Mouse (Mus musculus): ENCODE results near the gene Slc2a5. TPM values are rescaled to one million over a fixed set of nuclear protein-coding genes. Genes with fewer than 3 reads are reported as not detected.

Gene Slc2a5
- polyA plus RNA-seq, 1 experiment: 2.2 TPM

- TF ChIP-seq EP300 (IDR thresholded peaks at IDR 0.05; ENCODE audit: insufficient read depth, low read depth, low read length) (no peak), CTCF (IDR thresholded peaks at IDR 0.05; ENCODE audit: low read depth, low read length) (no peak), POLR2A (IDR thresholded peaks at IDR 0.05; ENCODE audit: insufficient read depth, low read length) (no peak)
- H3K9ac ChIP-seq (ENCODE audit: low read depth, poor library complexity, severe bottlenecking): no peak overlapping the region
- H3K27me3 ChIP-seq (ENCODE audit: control insufficient read depth, insufficient read depth, low read length, poor library complexity, severe bottlenecking): no peaks in the 10 kb centered on the region
- H3K4me3 ChIP-seq (ENCODE audit: low read depth, low read length): no peak overlapping the region
- H3K9me3 ChIP-seq (replicated peaks; ENCODE audit: control insufficient read depth, insufficient read depth, low read length, poor library complexity, severe bottlenecking): no peaks in the 10 kb centered on the region
- H3K4me1 ChIP-seq (ENCODE audit: control insufficient read depth, insufficient read depth, low read length): peaks cover 1% of the 10 kb centered on the region
- H3K36me3 ChIP-seq (ENCODE audit: control insufficient read depth, insufficient read depth, low read length, poor library complexity, severe bottlenecking): no peaks in the 10 kb centered on the region
- no peak overlapping the region for H3K27ac ChIP-seq (ENCODE audit: insufficient read depth, low read length)
These were observed 58.0 kb downstream of the Slc2a5 start for GRCm38 (mm10) chr4:150177122-150177521.

GRCm38 (mm10) chr4:150178131-150178530 lies 59.0 kb downstream of the Slc2a5 start:
- no peak for TF ChIP-seq POLR2A (IDR thresholded peaks at IDR 0.05; ENCODE audit: insufficient read depth, low read length)
- no peak for TF ChIP-seq EP300 (IDR thresholded peaks at IDR 0.05; ENCODE audit: insufficient read depth, low read depth, low read length)
- no peak for TF ChIP-seq CTCF (IDR thresholded peaks at IDR 0.05; ENCODE audit: low read depth, low read length)

GRCm38 (mm10) chr4:150181304-150181703 lies 62.2 kb downstream of the Slc2a5 start:
- Histone ChIP-seq H3K9me3 (replicated peaks; ENCODE audit: control insufficient read depth, insufficient read depth, low read length, poor library complexity, severe bottlenecking) (0 out of 2 replicates have a peak, but pooled peaks cover 4% of the 10 kb centered on the region), H3K27me3 (ENCODE audit: control insufficient read depth, insufficient read depth, low read length, poor library complexity, severe bottlenecking) (no peaks in the 10 kb centered on the region), H3K9ac (ENCODE audit: low read depth, poor library complexity, severe bottlenecking) (no peak overlapping the region), H3K36me3 (ENCODE audit: control insufficient read depth, insufficient read depth, low read length, poor library complexity, severe bottlenecking) (no peaks in the 10 kb centered on the region), H3K27ac (ENCODE audit: insufficient read depth, low read length) (no peak overlapping the region), H3K4me1 (ENCODE audit: control insufficient read depth, insufficient read depth, low read length) (peaks cover 1% of the 10 kb centered on the region), H3K4me3 (ENCODE audit: low read depth, low read length) (no peak overlapping the region)
- TF ChIP-seq CTCF (IDR thresholded peaks at IDR 0.05; ENCODE audit: low read depth, low read length) (peak; percentile 42), POLR2A (IDR thresholded peaks at IDR 0.05; ENCODE audit: insufficient read depth, low read length) (no peak)

More at GRCm38 (mm10) chr4:150178131-150178530, 59.0 kb downstream of the Slc2a5 start:
- no peak overlapping the region for H3K4me3 ChIP-seq (ENCODE audit: low read depth, low read length)
- no peaks in the 10 kb centered on the region for H3K27me3 ChIP-seq (ENCODE audit: control insufficient read depth, insufficient read depth, low read length, poor library complexity, severe bottlenecking)
- no peak overlapping the region for H3K27ac ChIP-seq (ENCODE audit: insufficient read depth, low read length)
- H3K4me1 ChIP-seq (ENCODE audit: control insufficient read depth, insufficient read depth, low read length): peaks cover 1% of the 10 kb centered on the region
- no peak overlapping the region for H3K9ac ChIP-seq (ENCODE audit: low read depth, poor library complexity, severe bottlenecking)
- no peaks in the 10 kb centered on the region for H3K36me3 ChIP-seq (ENCODE audit: control insufficient read depth, insufficient read depth, low read length, poor library complexity, severe bottlenecking)
- H3K9me3 ChIP-seq (replicated peaks; ENCODE audit: control insufficient read depth, insufficient read depth, low read length, poor library complexity, severe bottlenecking): 0 out of 2 replicates have a peak, but pooled peaks cover 4% of the 10 kb centered on the region

GRCm38 (mm10) chr4:150188236-150188635 lies 69.2 kb downstream of the Slc2a5 start:
- no peak overlapping the region for H3K9ac ChIP-seq (ENCODE audit: low read depth, poor library complexity, severe bottlenecking)
- no peaks in the 10 kb centered on the region for H3K4me1 ChIP-seq (ENCODE audit: control insufficient read depth, insufficient read depth, low read length)
- peak overlapping the region; percentile 33 for H3K4me3 ChIP-seq (ENCODE audit: low read depth, low read length)
- TF ChIP-seq POLR2A (IDR thresholded peaks at IDR 0.05; ENCODE audit: insufficient read depth, low read length) (no peak), EP300 (IDR thresholded peaks at IDR 0.05; ENCODE audit: insufficient read depth, low read depth, low read length) (no peak), CTCF (IDR thresholded peaks at IDR 0.05; ENCODE audit: low read depth, low read length) (no peak)
- no peaks in the 10 kb centered on the region for H3K9me3 ChIP-seq (replicated peaks; ENCODE audit: control insufficient read depth, insufficient read depth, low read length, poor library complexity, severe bottlenecking)
- H3K27ac ChIP-seq (ENCODE audit: insufficient read depth, low read length): no peak overlapping the region
- no peaks in the 10 kb centered on the region for H3K27me3 ChIP-seq (ENCODE audit: control insufficient read depth, insufficient read depth, low read length, poor library complexity, severe bottlenecking)
- no peaks in the 10 kb centered on the region for H3K36me3 ChIP-seq (ENCODE audit: control insufficient read depth, insufficient read depth, low read length, poor library complexity, severe bottlenecking)

GRCm38 (mm10) chr4:150192199-150192598 lies 73.1 kb downstream of the Slc2a5 start:
- Histone ChIP-seq H3K36me3 (ENCODE audit: control insufficient read depth, insufficient read depth, low read length, poor library complexity, severe bottlenecking) (no peaks in the 10 kb centered on the region), H3K27ac (ENCODE audit: insufficient read depth, low read length) (no peak overlapping the region), H3K9me3 (replicated peaks; ENCODE audit: control insufficient read depth, insufficient read depth, low read length, poor library complexity, severe bottlenecking) (no peaks in the 10 kb centered on the region)

More at GRCm38 (mm10) chr4:150192199-150192598, 73.1 kb downstream of the Slc2a5 start:
- Histone ChIP-seq H3K4me3 (ENCODE audit: low read depth, low read length) (no peak overlapping the region), H3K9ac (ENCODE audit: low read depth, poor library complexity, severe bottlenecking) (no peak overlapping the region), H3K27me3 (ENCODE audit: control insufficient read depth, insufficient read depth, low read length, poor library complexity, severe bottlenecking) (no peaks in the 10 kb centered on the region), H3K4me1 (ENCODE audit: control insufficient read depth, insufficient read depth, low read length) (no peaks in the 10 kb centered on the region)
- TF ChIP-seq POLR2A (IDR thresholded peaks at IDR 0.05; ENCODE audit: insufficient read depth, low read length) (no peak), CTCF (IDR thresholded peaks at IDR 0.05; ENCODE audit: low read depth, low read length) (no peak), EP300 (IDR thresholded peaks at IDR 0.05; ENCODE audit: insufficient read depth, low read depth, low read length) (no peak)

Other genes with a start within 250 kb of the Slc2a5 start
- gene Spsb1, start 164.2 kb upstream of the Slc2a5 start, polyA plus RNA-seq (2011; ENCODE audit: insufficient read depth, insufficient read length, low read depth, missing spikeins): 28.1 and 28.7 TPM in 2 replicates
- 13.7 and 15.0 TPM in 2 replicates for gene H6pd, start 110.3 kb upstream of the Slc2a5 start, polyA plus RNA-seq (2011; ENCODE audit: insufficient read depth, insufficient read length, low read depth, missing spikeins)
- 2.2 and 2.7 TPM in 2 replicates for gene Gpr157, start 31.9 kb upstream of the Slc2a5 start, polyA plus RNA-seq (2011; ENCODE audit: insufficient read depth, insufficient read length, low read depth, missing spikeins)
- not detected in 2 replicates for gene Slc2a7, start 29.7 kb downstream of the Slc2a5 start, polyA plus RNA-seq (2011; ENCODE audit: insufficient read depth, insufficient read length, low read depth, missing spikeins)
- gene Car6, start 82.0 kb downstream of the Slc2a5 start, polyA plus RNA-seq (2011; ENCODE audit: insufficient read depth, insufficient read length, low read depth, missing spikeins): not detected in 2 replicates
- gene Eno1, start 117.4 kb downstream of the Slc2a5 start, polyA plus RNA-seq (2011; ENCODE audit: insufficient read depth, insufficient read length, low read depth, missing spikeins): 1,323 and 1,403 TPM in 2 replicates
- gene Rere, start 162.4 kb downstream of the Slc2a5 start, polyA plus RNA-seq (2011; ENCODE audit: insufficient read depth, insufficient read length, low read depth, missing spikeins): 77.3 and 93.6 TPM in 2 replicates

Measured in ES-Bruce4 (cell line).